Mouse (Mus musculus): Measurements from ENCODE around the gene Pgm1.

DNA sequence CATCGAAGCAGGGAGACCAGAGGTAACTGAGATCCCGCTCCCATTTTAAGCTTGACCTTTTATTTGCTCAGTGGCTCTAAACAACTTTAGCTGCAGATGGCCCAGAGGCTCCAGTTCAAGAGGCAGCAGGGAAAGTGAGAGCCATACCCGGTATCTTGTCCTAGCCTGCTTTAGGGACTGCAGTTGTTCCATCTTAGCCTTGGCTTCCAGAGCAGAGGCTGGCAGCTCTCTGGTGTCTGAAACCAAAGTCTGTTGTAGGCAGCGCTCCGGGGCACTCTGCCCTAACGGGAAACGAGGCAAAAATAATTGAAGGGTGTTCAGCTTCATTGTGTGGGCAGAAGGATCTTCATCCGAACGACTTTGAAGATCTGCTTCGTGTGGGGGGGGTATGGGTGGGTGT is 26.2 kb downstream of the Pgm1 start:
- TF ChIP-seq ZC3H11A (IDR thresholded peaks at IDR 0.05; ENCODE audit: borderline replicate concordance, low read depth, low read length): no peak
- no peak for TF ChIP-seq CHD2 (IDR thresholded peaks at IDR 0.05; ENCODE audit: low read depth, low read length)
- no peak for TF ChIP-seq MAFK (IDR thresholded peaks at IDR 0.05; ENCODE audit: insufficient read depth, low read depth, low read length)
